Mouse (Mus musculus) hindbrain, postnatal 0 days (tissue): ENCODE data around the gene Bphl. TPM values are rescaled to one million over a fixed set of nuclear protein-coding genes. Genes with fewer than 3 reads are reported as not detected.
A peak's percentile ranks its signal among the peaks of the same experiment; 100 is the strongest.

Experiments used
- ATAC-seq: fragments of 200-750 bp; cut with Nextera tagmentation; 2 replicates; pipeline ENCODE4 v1.8.0; 2017; ENCODE audit warnings: mild to moderate bottlenecking, moderate TSS enrichment, moderate library complexity
- DNase-seq: peaks from one replicate; pipeline ENCODE4 v3.0.0-alpha.2; 2015; ENCODE audit warnings: low spot score
- H3K27ac ChIP-seq: fragments of 300-500 bp; sonication (generic); 2 replicates; pipeline ENCODE4 v1.5.1; 2014; ENCODE audit warnings: mild to moderate bottlenecking
- H3K27me3 ChIP-seq: fragments of 300-500 bp; sonication (generic); 2 replicates; pipeline ENCODE4 v1.6.1; 2014; ENCODE audit warnings: low read length, mixed read lengths; ENCODE audit not compliant: insufficient read depth
- H3K36me3 ChIP-seq: fragments of 300-500 bp; sonication (generic); 2 replicates; pipeline ENCODE4 v1.6.1; 2014; ENCODE audit warnings: low read length, mixed read lengths; ENCODE audit not compliant: insufficient read depth
- H3K4me1 ChIP-seq: fragments of 300-500 bp; sonication (generic); 2 replicates; pipeline ENCODE4 v1.6.1; 2014; ENCODE audit warnings: antibody characterized with exemption, low read length, mixed read lengths; ENCODE audit not compliant: insufficient read depth
- H3K4me2 ChIP-seq: fragments of 300-500 bp; sonication (generic); 2 replicates; pipeline ENCODE4 v1.6.1; 2014; ENCODE audit warnings: low read depth, mild to moderate bottlenecking, low read length, moderate library complexity, mixed read lengths
- H3K4me3 ChIP-seq: fragments of 300-500 bp; sonication (generic); 2 replicates; pipeline ENCODE4 v1.5.1; 2014; ENCODE audit warnings: low read length
- H3K9ac ChIP-seq: fragments of 300-500 bp; sonication (generic); replicated peaks from 2 replicates; pipeline ENCODE4 v1.6.1; 2014; ENCODE audit warnings: mild to moderate bottlenecking, low read length, moderate library complexity, mixed read lengths
- H3K9me3 ChIP-seq: fragments of 300-500 bp; sonication (generic); 2 replicates; pipeline ENCODE4 v1.6.1; 2016; ENCODE audit warnings: low read length, mixed read lengths
- CTCF ChIP-seq: IDR thresholded peaks from 2 replicates; pipeline ENCODE4 v1.5.1; 2016; ENCODE audit warnings: antibody characterized with exemption, control low read depth, low read depth
- WGBS: fragments of 180-500 bp; shearing (Covaris S2); extraction: QIAGEN DNeasy Blood & Tissue Kit; methylation state at CpG from one replicate; pipeline ENCODE4 v1.1.7; 2014; 5-methylcytosine and 5-hydroxymethylcytosine counted together
- polyA plus RNA-seq: library from polyadenylated mRNA; unstranded; fragments of >200 nt; fragmentation: Nextera tagmentation; extraction: Ambion mirVana; gene quantifications from 2 replicates; pipeline ENCODE4 v1.2.1, GENCODE M21; 2015
- total RNA-seq: library from RNA; depleted of rRNA; stranded (reverse); fragments of >200 nt; gene quantifications from 2 replicates; pipeline ENCODE4 v1.2.3, GENCODE M21; 2014; rRNA removed

Bphl gene
- 42.0 and 60.7 TPM in 2 replicates for total RNA-seq
- polyA plus RNA-seq = 50.4 and 57.3 TPM in 2 replicates

- Histone ChIP-seq H3K9ac (peak within 1 kb of the TSS; percentile 86), H3K27ac (peak within 1 kb of the TSS; percentile 90), H3K4me3 (peak within 1 kb of the TSS; percentile 70), H3K36me3 (peaks cover 11% of the 10 kb centered on the region), H3K4me1 (peaks cover 9% of the 10 kb centered on the region), H3K4me2 (peak within 1 kb of the TSS; percentile 89), H3K9me3 (no peaks in the 10 kb centered on the region), H3K27me3 (no peaks in the 10 kb centered on the region)
- DNase-seq (peak; percentile 97), ATAC-seq (peak; percentile 96)
- TF ChIP-seq CTCF = no peak
- under 1% methylated on average over 37 of the region's 37 CpGs for WGBS
These were observed at the start of gene Bphl for GRCm38 (mm10) chr13:34037172-34038055. Gene Bphl, plus strand, starts transcription at chr13:34037597.

GRCm38 (mm10) chr13:33989625-33990024 lies 47.8 kb upstream of the Bphl start:
- H3K9me3 ChIP-seq = no peaks in the 10 kb centered on the region
- WGBS = 84% methylated on average over 5 of the region's 5 CpGs
- ATAC-seq = no peak
- H3K4me3 ChIP-seq = no peak overlapping the region
- no peak for TF ChIP-seq CTCF
- no peaks in the 10 kb centered on the region for H3K4me1 ChIP-seq
- H3K27ac ChIP-seq = no peak overlapping the region
- no peak overlapping the region for H3K4me2 ChIP-seq
- no peak for DNase-seq
- H3K9ac ChIP-seq = no peak overlapping the region
- H3K36me3 ChIP-seq = no peaks in the 10 kb centered on the region
- no peaks in the 10 kb centered on the region for H3K27me3 ChIP-seq

GRCm38 (mm10) chr13:33995197-33995596 lies 42.2 kb upstream of the Bphl start:
- H3K4me1 ChIP-seq = no peaks in the 10 kb centered on the region
- ATAC-seq (peak; percentile 79), DNase-seq (peak; percentile 82)
- no peaks in the 10 kb centered on the region for H3K27me3 ChIP-seq
- H3K36me3 ChIP-seq = no peaks in the 10 kb centered on the region
- WGBS = 25% methylated on average over 1 of the region's 1 CpGs
- peak; percentile 92 for TF ChIP-seq CTCF
- H3K4me3 ChIP-seq = no peak overlapping the region
- H3K9ac ChIP-seq = no peak overlapping the region
- no peak overlapping the region for H3K4me2 ChIP-seq
- no peak overlapping the region for H3K27ac ChIP-seq
- H3K9me3 ChIP-seq = no peaks in the 10 kb centered on the region

GRCm38 (mm10) chr13:34002058-34003006 lies 35.1 kb upstream of the Bphl start, which contains the start of the genes Ripk1 and Serpinb6a:
Gene Ripk1, plus strand, starts transcription at chr13:34002363.
Gene Serpinb6a, minus strand, starts transcription at chr13:34002794.
- peak within 1 kb of the TSS; percentile 89 for H3K27ac ChIP-seq
- peaks cover 3% of the 10 kb centered on the region for H3K4me1 ChIP-seq
- no peaks in the 10 kb centered on the region for H3K9me3 ChIP-seq
- DNase-seq (peak; percentile 96), ATAC-seq (peak; percentile 97)
- no peaks in the 10 kb centered on the region for H3K36me3 ChIP-seq
- peak within 1 kb of the TSS; percentile 91 for H3K4me2 ChIP-seq
- under 1% methylated on average over 90 of the region's 92 CpGs for WGBS
- TF ChIP-seq CTCF = peak; percentile 66
- peak within 1 kb of the TSS; percentile 69 for H3K9ac ChIP-seq
- peak within 1 kb of the TSS; percentile 73 for H3K4me3 ChIP-seq
- no peaks in the 10 kb centered on the region for H3K27me3 ChIP-seq

GRCm38 (mm10) chr13:34003058-34003457 lies 34.3 kb upstream of the Bphl start:
- peak overlapping the region; percentile 69; the same call in 1 of the 2 replicates for H3K9ac ChIP-seq
- no peaks in the 10 kb centered on the region for H3K36me3 ChIP-seq
- H3K27me3 ChIP-seq = no peaks in the 10 kb centered on the region
- ATAC-seq (0 out of 2 replicates have a peak, but pooled peaks have one; percentile 0), DNase-seq (no peak)
- peak overlapping the region; percentile 89 for H3K27ac ChIP-seq
- no peaks in the 10 kb centered on the region for H3K9me3 ChIP-seq
- 6% methylated on average over 5 of the region's 5 CpGs for WGBS
- H3K4me3 ChIP-seq = peak overlapping the region; percentile 73
- H3K4me1 ChIP-seq = peaks cover 3% of the 10 kb centered on the region
- TF ChIP-seq CTCF = no peak
- peak overlapping the region; percentile 91 for H3K4me2 ChIP-seq

GRCm38 (mm10) chr13:34007234-34007633 lies 30.2 kb upstream of the Bphl start:
- peaks cover 3% of the 10 kb centered on the region for H3K4me1 ChIP-seq
- no peaks in the 10 kb centered on the region for H3K9me3 ChIP-seq
- 80% methylated on average over 2 of the region's 2 CpGs for WGBS
- H3K36me3 ChIP-seq = peaks cover 6% of the 10 kb centered on the region; the same call in 1 of the 2 replicates
- no peak overlapping the region for H3K9ac ChIP-seq
- no peaks in the 10 kb centered on the region for H3K27me3 ChIP-seq
- no peak for DNase-seq
- no peak for ATAC-seq
- no peak for TF ChIP-seq CTCF
- no peak overlapping the region for H3K4me2 ChIP-seq
- H3K27ac ChIP-seq = no peak overlapping the region
- H3K4me3 ChIP-seq = no peak overlapping the region
